Mouse (Mus musculus) limb, embryonic 14.5 days (tissue): ENCODE measurements around the gene Cnfn. TPM values are rescaled to one million over a fixed set of nuclear protein-coding genes. Genes with fewer than 3 reads are reported as not detected.

ENCODE experiments used
- ATAC-seq: fragments of 200-750 bp; cut with Nextera tagmentation; 2 replicates; pipeline ENCODE4 v1.8.0; 2017; ENCODE audit warnings: low read depth, moderate number of reproducible peaks, moderate TSS enrichment; ENCODE audit not compliant: low FRiP score
- DNase-seq: peaks from one replicate; pipeline ENCODE4 v3.0.0-alpha.2; 2015; ENCODE audit warnings: low spot score
- H3K27ac ChIP-seq: fragments of 300-500 bp; sonication (generic); replicated peaks from 2 replicates; pipeline ENCODE4 v1.5.1; 2014; ENCODE audit warnings: low read depth, mild to moderate bottlenecking, low read length, moderate library complexity, mixed read lengths
- H3K27me3 ChIP-seq: fragments of 300-500 bp; sonication (generic); 2 replicates; pipeline ENCODE4 v1.6.1; 2014; ENCODE audit warnings: low read length, mixed read lengths; ENCODE audit not compliant: control insufficient read depth, insufficient read depth
- H3K36me3 ChIP-seq: fragments of 300-500 bp; sonication (generic); 2 replicates; pipeline ENCODE4 v1.6.1; 2014; ENCODE audit warnings: mild to moderate bottlenecking, low read length, moderate library complexity, mixed read lengths; ENCODE audit not compliant: control insufficient read depth, insufficient read depth
- H3K4me1 ChIP-seq: fragments of 300-500 bp; sonication (generic); 2 replicates; pipeline ENCODE4 v1.6.1; 2014; ENCODE audit warnings: antibody characterized with exemption, low read length, mixed read lengths; ENCODE audit not compliant: control insufficient read depth, insufficient read depth
- H3K4me2 ChIP-seq: fragments of 300-500 bp; sonication (generic); replicated peaks from 2 replicates; pipeline ENCODE4 v1.6.1; 2014; ENCODE audit warnings: low read depth, mild to moderate bottlenecking, low read length, moderate library complexity; ENCODE audit not compliant: severe bottlenecking
- H3K4me3 ChIP-seq: fragments of 300-500 bp; sonication (generic); replicated peaks from 2 replicates; pipeline ENCODE4 v1.5.1; 2014; ENCODE audit warnings: low read length
- H3K9ac ChIP-seq: fragments of 300-500 bp; sonication (generic); 2 replicates; pipeline ENCODE4 v1.6.1; 2014; ENCODE audit warnings: mild to moderate bottlenecking, low read depth, low read length, moderate library complexity; ENCODE audit not compliant: severe bottlenecking
- H3K9me3 ChIP-seq: fragments of 300-500 bp; sonication (generic); 2 replicates; pipeline ENCODE4 v1.6.1; 2016; ENCODE audit warnings: low read length; ENCODE audit not compliant: control insufficient read depth
- POLR2A ChIP-seq: fragments of 200-500 bp; IDR thresholded peaks from 2 replicates; pipeline ENCODE4 v1.8.0; 2012; ENCODE audit warnings: inconsistent platforms, mild to moderate bottlenecking, moderate library complexity, borderline replicate concordance; ENCODE audit not compliant: insufficient read depth, insufficient read length; ENCODE audit errors: extremely low read depth
- WGBS: fragments of 180-500 bp; shearing (Covaris S2); extraction: QIAGEN DNeasy Blood & Tissue Kit; methylation state at CpG from one replicate; pipeline ENCODE4 v1.1.7; 2014; 5-methylcytosine and 5-hydroxymethylcytosine counted together
- polyA plus RNA-seq, 2 experiments: library from polyadenylated mRNA; depleted of rRNA in 1 of 2; stranded (reverse) in 1 of 2; unstranded in 1 of 2; fragments of >200 nt; fragmentation: Nextera tagmentation in 1 of 2; extraction: Ambion mirVana in 1 of 2; gene quantifications; 2 replicates each; pipeline versions ENCODE4 v1.2.1 to v1.2.3; 2012 to 2014

Gene Cnfn
- polyA plus RNA-seq, 2 experiments: 4.5 to 31.8 TPM

GRCm38 (mm10) chr7:25376556-25376955 is 7.0 kb upstream of the Cnfn start:
- H3K9ac ChIP-seq: no peak overlapping the region
- peaks cover 19% of the 10 kb centered on the region for H3K4me1 ChIP-seq
- peak; percentile 64 for DNase-seq
- WGBS: 3% methylated on average over 17 of the region's 17 CpGs
- no peaks in the 10 kb centered on the region for H3K27me3 ChIP-seq
- peak overlapping the region; percentile 44 for H3K4me2 ChIP-seq
- TF ChIP-seq POLR2A: no peak
- H3K9me3 ChIP-seq: no peaks in the 10 kb centered on the region
- H3K36me3 ChIP-seq: no peaks in the 10 kb centered on the region
- H3K27ac ChIP-seq: no peak overlapping the region
- peak; percentile 31; the same call in 1 of the 2 replicates for ATAC-seq
- H3K4me3 ChIP-seq: peak overlapping the region; percentile 27

GRCm38 (mm10) chr7:25372441-25372840 is 2.9 kb upstream of the Cnfn start:
- Histone ChIP-seq H3K36me3 (no peaks in the 10 kb centered on the region), H3K4me3 (no peak overlapping the region), H3K27ac (no peak overlapping the region), H3K27me3 (peaks cover 22% of the 10 kb centered on the region), H3K4me1 (peaks cover 5% of the 10 kb centered on the region; the same call in 1 of the 2 replicates), H3K9ac (no peak overlapping the region), H3K4me2 (no peak overlapping the region), H3K9me3 (no peaks in the 10 kb centered on the region)
- 83% methylated on average over 5 of the region's 5 CpGs for WGBS
- TF ChIP-seq POLR2A: no peak
- DNase-seq (no peak), ATAC-seq (no peak)

GRCm38 (mm10) chr7:25368333-25368732 is 1.2 kb downstream of the Cnfn start:
- Histone ChIP-seq H3K4me2 (0 out of 2 replicates have a peak overlapping the region, but pooled peaks have one; percentile 13), H3K27me3 (peaks cover 30% of the 10 kb centered on the region), H3K27ac (no peak overlapping the region), H3K4me3 (no peak overlapping the region; the same call in 1 of the 2 replicates), H3K9me3 (no peaks in the 10 kb centered on the region), H3K4me1 (peaks cover 3% of the 10 kb centered on the region; the same call in 1 of the 2 replicates), H3K9ac (no peak overlapping the region), H3K36me3 (peaks cover 16% of the 10 kb centered on the region)
- ATAC-seq: no peak
- whole genome bisulfite sequencing: 25% methylated on average over 12 of the region's 12 CpGs
- TF ChIP-seq POLR2A: no peak
- DNase-seq: no peak

GRCm38 (mm10) chr7:25367632-25368293 is 1.8 kb downstream of the Cnfn start:
- H3K4me2 ChIP-seq: peak overlapping the region; percentile 13; the same call in 1 of the 2 replicates
- ATAC-seq (no peak), DNase-seq (no peak)
- no peak for TF ChIP-seq POLR2A
- no peak overlapping the region for H3K9ac ChIP-seq
- H3K36me3 ChIP-seq: peaks cover 21% of the 10 kb centered on the region
- 2% methylated on average over 33 of the region's 33 CpGs for WGBS
- H3K27me3 ChIP-seq: peaks cover 30% of the 10 kb centered on the region
- H3K27ac ChIP-seq: no peak overlapping the region
- H3K4me1 ChIP-seq: peaks cover 3% of the 10 kb centered on the region; the same call in 1 of the 2 replicates
- peak overlapping the region; percentile 11; the same call in 1 of the 2 replicates for H3K4me3 ChIP-seq
- H3K9me3 ChIP-seq: no peaks in the 10 kb centered on the region

- 0 out of 2 replicates have a peak overlapping the region, but pooled peaks have one; percentile 25 for H3K9ac ChIP-seq
- WGBS: 46% methylated on average over 13 of the region's 13 CpGs
- H3K4me1 ChIP-seq: peaks cover 3% of the 10 kb centered on the region; the same call in 1 of the 2 replicates
- no peak overlapping the region for H3K4me2 ChIP-seq
- H3K27ac ChIP-seq: no peak overlapping the region
- no peaks in the 10 kb centered on the region for H3K9me3 ChIP-seq
- ATAC-seq: no peak
- H3K36me3 ChIP-seq: peaks cover 36% of the 10 kb centered on the region
- H3K4me3 ChIP-seq: no peak overlapping the region
- TF ChIP-seq POLR2A: no peak
- no peak for DNase-seq
- H3K27me3 ChIP-seq: peaks cover 30% of the 10 kb centered on the region
Measured at GRCm38 (mm10) chr7:25365937-25366625, 3.4 kb downstream of the Cnfn start.
